Mouse (Mus musculus) hindbrain, embryonic 16.5 days (tissue): ENCODE data around the gene Hnrnpul2. TPM values are rescaled to one million over a fixed set of nuclear protein-coding genes. Genes with fewer than 3 reads are reported as not detected.
A peak's percentile ranks its signal among the peaks of the same experiment; 100 is the strongest.

ENCODE experiments used
- ATAC-seq: fragments of 200-750 bp; cut with Nextera tagmentation; 2 replicates; pipeline ENCODE4 v1.8.0; 2017; ENCODE audit warnings: moderate TSS enrichment, moderate library complexity
- H3K27ac ChIP-seq: fragments of 300-500 bp; sonication (generic); 2 replicates; pipeline ENCODE4 v1.5.1; 2014; ENCODE audit warnings: low read depth, mild to moderate bottlenecking, control low read depth, low read length, moderate library complexity
- H3K27me3 ChIP-seq: fragments of 300-500 bp; sonication (generic); replicated peaks from 2 replicates; pipeline ENCODE4 v1.6.1; 2014; ENCODE audit warnings: low read length; ENCODE audit not compliant: control insufficient read depth, insufficient read depth
- H3K36me3 ChIP-seq: fragments of 300-500 bp; sonication (generic); 2 replicates; pipeline ENCODE4 v1.6.1; 2014; ENCODE audit warnings: mild to moderate bottlenecking, low read length, moderate library complexity, mixed read lengths; ENCODE audit not compliant: control insufficient read depth, insufficient read depth
- H3K4me1 ChIP-seq: fragments of 300-500 bp; sonication (generic); 2 replicates; pipeline ENCODE4 v1.6.1; 2014; ENCODE audit warnings: low read depth, low read length; ENCODE audit not compliant: control insufficient read depth, insufficient read depth
- H3K4me2 ChIP-seq: fragments of 300-500 bp; sonication (generic); 2 replicates; pipeline ENCODE4 v1.6.1; 2014; ENCODE audit warnings: mild to moderate bottlenecking, low read length, control low read depth, moderate library complexity
- H3K4me3 ChIP-seq: fragments of 300-500 bp; sonication (generic); 2 replicates; pipeline ENCODE4 v1.5.1; 2014; ENCODE audit warnings: mild to moderate bottlenecking, low read length, control low read depth, moderate library complexity
- H3K9ac ChIP-seq: fragments of 300-500 bp; sonication (generic); 2 replicates; pipeline ENCODE4 v1.6.1; 2014; ENCODE audit warnings: low read depth, mild to moderate bottlenecking, control low read depth, low read length, moderate library complexity
- H3K9me3 ChIP-seq: fragments of 300-500 bp; sonication (generic); 2 replicates; pipeline ENCODE4 v1.6.1; 2014; ENCODE audit warnings: mild to moderate bottlenecking, low read length, moderate library complexity; ENCODE audit not compliant: control insufficient read depth
- WGBS: fragments of 180-500 bp; shearing (Covaris S2); extraction: QIAGEN DNeasy Blood & Tissue Kit; methylation state at CpG from one replicate; pipeline ENCODE4 v1.1.7; 2014; 5-methylcytosine and 5-hydroxymethylcytosine counted together
- polyA plus RNA-seq: library from polyadenylated mRNA; unstranded; fragments of >200 nt; fragmentation: Nextera tagmentation; extraction: Ambion mirVana; gene quantifications from 2 replicates; pipeline ENCODE4 v1.2.1, GENCODE M21; 2015

Hnrnpul2 gene
- polyA plus RNA-seq, 1 experiment from 2014 or later, result 5.8 TPM

DNA sequence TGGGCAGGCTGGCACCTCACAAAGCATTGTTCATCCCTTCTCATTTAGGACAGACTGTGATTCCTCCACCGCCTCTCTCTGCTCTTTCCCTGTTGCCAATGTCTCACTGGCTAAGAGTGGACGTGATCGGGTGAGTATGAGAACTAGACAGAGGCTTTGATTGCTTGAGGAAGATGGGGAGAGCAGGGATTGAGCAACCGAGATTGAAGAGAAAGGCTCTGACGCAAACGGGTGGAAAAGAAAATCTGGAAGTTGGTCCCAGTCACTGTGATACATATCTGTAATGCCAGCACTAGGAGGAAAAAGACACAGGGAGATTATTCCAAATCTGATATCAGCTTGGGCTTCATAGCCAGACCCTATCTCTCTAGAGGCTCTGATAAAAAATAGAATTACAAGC, 23.2 kb downstream of the Hnrnpul2 start:
- Histone ChIP-seq H3K9ac (no peak overlapping the region), H3K9me3 (no peaks in the 10 kb centered on the region), H3K36me3 (peaks cover 21% of the 10 kb centered on the region), H3K4me2 (no peak overlapping the region), H3K4me1 (peaks cover 12% of the 10 kb centered on the region), H3K27ac (no peak overlapping the region), H3K27me3 (no peaks in the 10 kb centered on the region), H3K4me3 (no peak overlapping the region)
- no peak for ATAC-seq
- WGBS, result 92% methylated on average over 6 of the region's 6 CpGs

DNA sequence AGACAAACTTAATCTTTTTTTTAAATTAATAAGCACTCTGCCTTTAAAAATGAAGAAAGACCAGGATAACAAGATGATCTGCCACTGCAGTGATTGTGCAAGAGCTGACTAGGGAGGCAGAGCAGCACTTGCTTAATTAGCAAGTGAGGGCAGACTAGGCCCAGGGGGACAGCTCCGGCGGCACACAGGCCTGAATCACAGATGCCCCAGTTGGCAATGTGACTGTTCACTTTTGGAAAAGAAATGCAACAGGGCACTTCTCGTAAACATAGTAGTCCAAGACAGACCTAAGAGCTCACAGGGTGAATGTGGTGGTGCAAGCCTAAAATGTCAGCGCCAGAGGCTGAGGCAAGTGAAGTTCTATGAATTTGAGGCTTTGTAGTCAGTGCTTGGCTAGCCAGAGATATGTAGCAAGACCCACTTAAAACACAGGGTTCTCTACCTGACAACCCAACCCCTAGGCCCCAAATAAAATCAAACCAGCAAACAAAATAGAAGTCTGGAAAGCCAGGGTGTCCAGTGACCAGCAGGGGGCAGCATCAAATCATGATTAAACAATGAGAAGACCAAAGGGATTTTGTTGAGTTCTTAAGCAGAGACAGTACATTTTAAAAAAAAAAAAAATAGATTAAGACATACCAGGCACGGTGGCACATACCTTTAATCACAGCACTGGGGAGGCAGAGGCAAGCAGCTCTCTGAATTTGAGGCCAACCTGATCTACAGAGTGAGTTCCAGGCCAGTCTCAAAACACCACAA, 24.7 kb downstream of the Hnrnpul2 start:
- 62% methylated on average over 5 of the region's 5 CpGs for WGBS
- H3K36me3 ChIP-seq, result peaks cover 23% of the 10 kb centered on the region
- H3K9ac ChIP-seq, result no peak overlapping the region

GRCm38 (mm10) chr19:8848356-8848755, 28.5 kb downstream of the Hnrnpul2 start:
- H3K4me2 ChIP-seq, result no peak overlapping the region
- ATAC-seq, result no peak
- peaks cover 16% of the 10 kb centered on the region for H3K36me3 ChIP-seq
- no peaks in the 10 kb centered on the region; the same call in 1 of the 2 replicates for H3K4me1 ChIP-seq
- no peaks in the 10 kb centered on the region for H3K27me3 ChIP-seq
- no peak overlapping the region for H3K27ac ChIP-seq
- WGBS, result 76% methylated on average over 5 of the region's 5 CpGs
- no peak overlapping the region for H3K4me3 ChIP-seq
- no peaks in the 10 kb centered on the region for H3K9me3 ChIP-seq
- no peak overlapping the region for H3K9ac ChIP-seq

More for the DNA sequence above, 24.7 kb downstream of the Hnrnpul2 start:
- peaks cover 12% of the 10 kb centered on the region for H3K4me1 ChIP-seq
- no peaks in the 10 kb centered on the region for H3K9me3 ChIP-seq
- no peak overlapping the region for H3K27ac ChIP-seq
- no peak overlapping the region for H3K4me2 ChIP-seq
- no peak for ATAC-seq
- H3K27me3 ChIP-seq, result no peaks in the 10 kb centered on the region
- no peak overlapping the region for H3K4me3 ChIP-seq

GRCm38 (mm10) chr19:8850402-8850901, 30.6 kb downstream of the Hnrnpul2 start, which contains the start of gene Lrrn4cl:
Lrrn4cl (plus strand) TSS chr19:8850768.
- Histone ChIP-seq H3K9ac (peak within 1 kb of the TSS; percentile 27; the same call in 1 of the 2 replicates), H3K9me3 (no peaks in the 10 kb centered on the region), H3K4me3 (no peak within 1 kb of the TSS), H3K27me3 (no peaks in the 10 kb centered on the region), H3K27ac (no peak within 1 kb of the TSS), H3K36me3 (peaks cover 16% of the 10 kb centered on the region), H3K4me2 (no peak within 1 kb of the TSS), H3K4me1 (no peaks in the 10 kb centered on the region)
- WGBS, result 37% methylated on average over 7 of the region's 7 CpGs
- peak; percentile 56; the same call in 1 of the 2 replicates for ATAC-seq

DNA sequence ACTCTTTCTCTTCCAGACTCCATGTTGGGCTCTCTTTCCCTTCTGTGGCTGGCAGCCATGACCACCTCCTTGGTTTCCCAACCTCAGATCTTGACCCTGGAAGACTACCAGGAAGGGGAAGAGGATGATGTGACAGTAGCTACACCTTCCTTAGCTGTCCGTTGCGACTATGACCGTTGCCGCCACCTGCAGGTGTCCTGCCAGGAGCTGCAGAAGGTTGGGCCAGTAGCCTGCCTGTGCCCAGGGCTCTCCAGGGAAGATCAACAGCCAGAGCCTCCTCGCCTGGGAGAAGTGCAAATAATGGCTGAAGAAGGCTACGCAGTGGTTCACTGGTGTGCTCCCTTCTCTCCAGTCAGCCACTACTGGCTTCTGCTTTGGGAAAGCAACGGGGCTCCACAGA, 31.8 kb downstream of the Hnrnpul2 start:
- H3K4me1 ChIP-seq, result no peaks in the 10 kb centered on the region
- no peaks in the 10 kb centered on the region for H3K27me3 ChIP-seq
- no peak for ATAC-seq
- H3K9me3 ChIP-seq, result no peaks in the 10 kb centered on the region
- H3K4me2 ChIP-seq, result no peak overlapping the region
- H3K36me3 ChIP-seq, result peaks cover 11% of the 10 kb centered on the region
- no peak overlapping the region for H3K4me3 ChIP-seq
- 57% methylated on average over 7 of the region's 7 CpGs for WGBS
- H3K27ac ChIP-seq, result no peak overlapping the region
- no peak overlapping the region for H3K9ac ChIP-seq

GRCm38 (mm10) chr19:8852236-8852928, 32.6 kb downstream of the Hnrnpul2 start:
- Histone ChIP-seq H3K4me2 (no peak overlapping the region), H3K27me3 (no peaks in the 10 kb centered on the region), H3K36me3 (peaks cover 7% of the 10 kb centered on the region), H3K4me3 (no peak overlapping the region), H3K9ac (no peak overlapping the region), H3K9me3 (no peaks in the 10 kb centered on the region), H3K27ac (no peak overlapping the region), H3K4me1 (no peaks in the 10 kb centered on the region)
- 59% methylated on average over 10 of the region's 10 CpGs for WGBS
- no peak for ATAC-seq

DNA sequence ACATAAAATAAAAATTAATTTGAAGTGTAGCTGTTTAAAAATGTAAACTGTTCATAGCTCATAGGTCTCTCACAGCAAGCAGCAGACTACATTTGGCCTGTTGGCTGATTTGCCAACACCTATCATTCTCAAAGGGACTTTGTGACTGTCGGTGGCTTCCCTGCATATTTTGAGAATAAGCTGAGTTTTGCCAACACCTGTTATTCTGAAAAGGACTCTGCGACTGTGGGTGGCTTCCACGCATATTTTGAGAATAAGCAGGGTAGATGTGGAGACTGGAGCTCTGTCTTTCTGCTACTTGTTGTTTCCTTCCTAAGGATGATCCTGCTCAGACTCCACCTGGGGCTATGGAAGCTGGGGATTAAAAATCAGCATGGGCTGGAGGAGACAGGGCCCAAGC, 33.3 kb downstream of the Hnrnpul2 start:
- H3K4me1 ChIP-seq, result no peaks in the 10 kb centered on the region

DNA sequence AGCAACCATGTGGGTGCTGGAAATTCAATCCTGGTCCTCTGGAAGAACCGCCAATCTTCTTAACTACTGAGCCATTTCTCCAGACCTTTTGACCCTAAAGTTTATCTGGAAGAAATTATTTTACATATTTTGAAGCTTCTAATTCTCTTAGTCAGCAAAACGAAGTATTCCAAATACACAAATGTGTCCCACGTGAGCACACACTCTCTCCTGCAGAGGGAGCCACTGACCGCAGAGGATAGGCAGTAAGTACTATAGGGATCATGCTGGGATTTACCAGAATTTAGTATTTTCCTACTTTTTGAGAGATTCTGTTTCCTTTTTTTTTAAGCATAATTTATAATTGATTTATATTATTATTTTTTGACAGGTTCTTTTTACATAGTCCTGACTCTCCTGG, 37.9 kb downstream of the Hnrnpul2 start:
- no peak overlapping the region for H3K27ac ChIP-seq
- no peaks in the 10 kb centered on the region for H3K4me1 ChIP-seq
- H3K9ac ChIP-seq, result no peak overlapping the region
- H3K27me3 ChIP-seq, result no peaks in the 10 kb centered on the region
- ATAC-seq, result no peak
- H3K36me3 ChIP-seq, result no peaks in the 10 kb centered on the region
- no peak overlapping the region for H3K4me3 ChIP-seq
- 39% methylated on average over 4 of the region's 4 CpGs for WGBS
- no peaks in the 10 kb centered on the region for H3K9me3 ChIP-seq
- H3K4me2 ChIP-seq, result no peak overlapping the region

More for the DNA sequence above, 33.3 kb downstream of the Hnrnpul2 start:
- Histone ChIP-seq H3K9me3 (no peaks in the 10 kb centered on the region), H3K27ac (no peak overlapping the region), H3K27me3 (no peaks in the 10 kb centered on the region), H3K36me3 (peaks cover 2% of the 10 kb centered on the region; the same call in 1 of the 2 replicates), H3K4me3 (no peak overlapping the region), H3K4me2 (no peak overlapping the region), H3K9ac (no peak overlapping the region)
- no peak for ATAC-seq
- 82% methylated on average over 3 of the region's 3 CpGs for WGBS

DNA sequence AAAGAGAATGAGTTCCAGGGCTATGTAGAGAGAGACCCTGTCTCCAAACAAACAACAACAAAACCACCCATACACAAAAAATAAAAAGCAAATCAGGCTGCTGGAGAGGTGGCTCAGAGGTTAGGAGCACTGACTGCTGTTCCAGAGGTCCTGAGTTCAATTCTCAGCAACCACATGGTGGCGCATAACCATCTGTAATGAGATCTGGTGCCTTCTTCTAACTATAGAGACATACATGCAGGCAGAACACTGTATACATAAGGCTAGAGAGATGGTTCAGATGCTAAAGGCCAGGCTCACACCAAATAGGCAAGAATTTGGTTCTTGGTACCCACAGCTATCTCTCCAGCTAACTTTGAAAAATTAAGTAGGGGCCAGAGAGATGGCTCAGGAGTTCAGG, 39.2 kb downstream of the Hnrnpul2 start:
- ATAC-seq, result no peak
- H3K9me3 ChIP-seq, result no peaks in the 10 kb centered on the region
- no peak overlapping the region for H3K9ac ChIP-seq
- no peak overlapping the region for H3K27ac ChIP-seq
- 15% methylated on average over 1 of the region's 1 CpGs for WGBS
- H3K36me3 ChIP-seq, result no peaks in the 10 kb centered on the region
- H3K4me2 ChIP-seq, result no peak overlapping the region
- H3K4me3 ChIP-seq, result no peak overlapping the region
- H3K27me3 ChIP-seq, result no peaks in the 10 kb centered on the region
- H3K4me1 ChIP-seq, result no peaks in the 10 kb centered on the region
